Mouse (Mus musculus) limb, embryonic 13.5 days (tissue): ENCODE results near the gene Sh3gl2. TPM values are rescaled to one million over a fixed set of nuclear protein-coding genes. Genes with fewer than 3 reads are reported as not detected.

Experiments
- ATAC-seq: fragments of 200-750 bp; cut with Nextera tagmentation; 2 replicates; pipeline ENCODE4 v1.8.0; 2017; ENCODE audit warnings: low read depth, moderate number of reproducible peaks, moderate TSS enrichment; ENCODE audit not compliant: low FRiP score
- H3K27ac ChIP-seq: fragments of 300-500 bp; sonication (generic); 2 replicates; pipeline ENCODE4 v1.5.1; 2015; ENCODE audit warnings: inconsistent platforms, mild to moderate bottlenecking, moderate library complexity
- H3K27me3 ChIP-seq: fragments of 300-500 bp; sonication (generic); 2 replicates; pipeline ENCODE4 v1.6.1; 2015; ENCODE audit warnings: mild to moderate bottlenecking, inconsistent platforms
- H3K36me3 ChIP-seq: fragments of 300-500 bp; sonication (generic); 2 replicates; pipeline ENCODE4 v1.6.1; 2015; ENCODE audit warnings: inconsistent platforms, mild to moderate bottlenecking, moderate library complexity
- H3K4me1 ChIP-seq: fragments of 300-500 bp; sonication (generic); 2 replicates; pipeline ENCODE4 v1.6.1; 2015; ENCODE audit warnings: inconsistent platforms
- H3K4me2 ChIP-seq: fragments of 300-500 bp; sonication (generic); replicated peaks from 2 replicates; pipeline ENCODE4 v1.6.1; 2015; ENCODE audit warnings: inconsistent platforms, mild to moderate bottlenecking, moderate library complexity
- H3K4me3 ChIP-seq: fragments of 300-500 bp; sonication (generic); 2 replicates; pipeline ENCODE4 v1.5.1; 2015; ENCODE audit warnings: moderate library complexity, mild to moderate bottlenecking, inconsistent platforms
- H3K9ac ChIP-seq: fragments of 300-500 bp; sonication (generic); 2 replicates; pipeline ENCODE4 v1.6.1; 2015; ENCODE audit warnings: mild to moderate bottlenecking, inconsistent platforms
- H3K9me3 ChIP-seq: fragments of 300-500 bp; sonication (generic); 2 replicates; pipeline ENCODE4 v1.6.1; 2016; ENCODE audit warnings: inconsistent platforms
- WGBS: fragments of 180-500 bp; shearing (Covaris S2); methylation state at CpG from one replicate; pipeline ENCODE4 v1.1.7; 2015; 5-methylcytosine and 5-hydroxymethylcytosine counted together
- polyA plus RNA-seq: library from polyadenylated mRNA; unstranded; fragments of >200 nt; fragmentation: Nextera tagmentation; extraction: Ambion mirVana; gene quantifications from 2 replicates; pipeline ENCODE4 v1.2.1, GENCODE M21; 2015

The Sh3gl2 gene
- polyA plus RNA-seq, 1 experiment from 2014 or later = 4.0 TPM

- H3K36me3 ChIP-seq = no peaks in the 10 kb centered on the region
- H3K9me3 ChIP-seq = no peaks in the 10 kb centered on the region
- ATAC-seq = no peak
- WGBS = 49% methylated on average over 7 of the region's 7 CpGs
- no peak overlapping the region for H3K4me3 ChIP-seq
- no peak overlapping the region for H3K27ac ChIP-seq
- H3K27me3 ChIP-seq = no peaks in the 10 kb centered on the region
- no peak overlapping the region for H3K4me2 ChIP-seq
- H3K9ac ChIP-seq = no peak overlapping the region
- H3K4me1 ChIP-seq = peaks cover 6% of the 10 kb centered on the region; the same call in 1 of the 2 replicates
Measured at GRCm38 (mm10) chr4:85591037-85591436, 386.1 kb downstream of the Sh3gl2 start.

GRCm38 (mm10) chr4:85594159-85594558 is 389.2 kb downstream of the Sh3gl2 start:
- no peak overlapping the region for H3K9ac ChIP-seq
- H3K4me3 ChIP-seq = no peak overlapping the region
- no peak for ATAC-seq
- H3K27ac ChIP-seq = no peak overlapping the region
- H3K27me3 ChIP-seq = no peaks in the 10 kb centered on the region
- no peaks in the 10 kb centered on the region for H3K36me3 ChIP-seq
- no peaks in the 10 kb centered on the region for H3K4me1 ChIP-seq
- no peaks in the 10 kb centered on the region for H3K9me3 ChIP-seq
- H3K4me2 ChIP-seq = no peak overlapping the region

GRCm38 (mm10) chr4:85613331-85613730 is 408.4 kb downstream of the Sh3gl2 start:
- H3K9me3 ChIP-seq = no peaks in the 10 kb centered on the region
- ATAC-seq = no peak
- WGBS = 61% methylated on average over 3 of the region's 3 CpGs
- H3K27me3 ChIP-seq = no peaks in the 10 kb centered on the region
- H3K4me3 ChIP-seq = no peak overlapping the region
- no peak overlapping the region for H3K4me2 ChIP-seq
- H3K27ac ChIP-seq = no peak overlapping the region
- no peak overlapping the region for H3K9ac ChIP-seq
- no peaks in the 10 kb centered on the region for H3K36me3 ChIP-seq
- H3K4me1 ChIP-seq = no peaks in the 10 kb centered on the region

- no peak overlapping the region for H3K27ac ChIP-seq
- no peaks in the 10 kb centered on the region for H3K4me1 ChIP-seq
- no peak overlapping the region for H3K4me3 ChIP-seq
- WGBS = 90% methylated on average over 5 of the region's 5 CpGs
- H3K9me3 ChIP-seq = no peaks in the 10 kb centered on the region; the same call in 1 of the 2 replicates
- no peak overlapping the region for H3K4me2 ChIP-seq
- no peaks in the 10 kb centered on the region for H3K36me3 ChIP-seq
- H3K9ac ChIP-seq = no peak overlapping the region
- ATAC-seq = no peak
- no peaks in the 10 kb centered on the region for H3K27me3 ChIP-seq
Measured at GRCm38 (mm10) chr4:85618746-85619145, 413.8 kb downstream of the Sh3gl2 start.

GRCm38 (mm10) chr4:85619261-85619660 is 414.3 kb downstream of the Sh3gl2 start:
- 79% methylated on average over 3 of the region's 3 CpGs for WGBS
- no peak for ATAC-seq
- no peak overlapping the region for H3K9ac ChIP-seq

GRCm38 (mm10) chr4:85629381-85629780 is 424.5 kb downstream of the Sh3gl2 start:
- H3K4me3 ChIP-seq = no peak overlapping the region

More at GRCm38 (mm10) chr4:85619261-85619660, 414.3 kb downstream of the Sh3gl2 start:
- H3K36me3 ChIP-seq = no peaks in the 10 kb centered on the region
- H3K4me3 ChIP-seq = no peak overlapping the region
- no peaks in the 10 kb centered on the region for H3K4me1 ChIP-seq
- no peak overlapping the region for H3K27ac ChIP-seq
- no peaks in the 10 kb centered on the region; the same call in 1 of the 2 replicates for H3K9me3 ChIP-seq
- no peak overlapping the region for H3K4me2 ChIP-seq
- no peaks in the 10 kb centered on the region for H3K27me3 ChIP-seq

GRCm38 (mm10) chr4:85669271-85669670 is 464.3 kb downstream of the Sh3gl2 start:
- Histone ChIP-seq H3K27me3 (peaks cover under 1% of the 10 kb centered on the region; the same call in 1 of the 2 replicates), H3K4me1 (peaks cover 11% of the 10 kb centered on the region; the same call in 1 of the 2 replicates), H3K9me3 (no peaks in the 10 kb centered on the region), H3K9ac (no peak overlapping the region), H3K4me2 (no peak overlapping the region), H3K4me3 (no peak overlapping the region), H3K36me3 (no peaks in the 10 kb centered on the region), H3K27ac (no peak overlapping the region)
- no peak for ATAC-seq
- whole genome bisulfite sequencing = 74% methylated on average over 5 of the region's 5 CpGs

More at GRCm38 (mm10) chr4:85629381-85629780, 424.5 kb downstream of the Sh3gl2 start:
- WGBS = 81% methylated on average over 7 of the region's 7 CpGs
- no peak overlapping the region for H3K9ac ChIP-seq
- no peaks in the 10 kb centered on the region for H3K9me3 ChIP-seq
- H3K4me2 ChIP-seq = no peak overlapping the region
- no peaks in the 10 kb centered on the region for H3K27me3 ChIP-seq
- no peaks in the 10 kb centered on the region for H3K4me1 ChIP-seq
- ATAC-seq = no peak
- no peaks in the 10 kb centered on the region for H3K36me3 ChIP-seq
- no peak overlapping the region for H3K27ac ChIP-seq

- Histone ChIP-seq H3K27ac (no peak overlapping the region), H3K4me3 (no peak overlapping the region), H3K27me3 (no peaks in the 10 kb centered on the region; the same call in 1 of the 2 replicates), H3K36me3 (no peaks in the 10 kb centered on the region), H3K9me3 (no peaks in the 10 kb centered on the region), H3K4me2 (no peak overlapping the region), H3K4me1 (peaks cover 11% of the 10 kb centered on the region; the same call in 1 of the 2 replicates), H3K9ac (no peak overlapping the region)
- no peak for ATAC-seq
- 41% methylated on average over 1 of the region's 1 CpGs for WGBS
Measured at GRCm38 (mm10) chr4:85669735-85670134, 464.8 kb downstream of the Sh3gl2 start.

- H3K9me3 ChIP-seq = no peaks in the 10 kb centered on the region
- H3K4me1 ChIP-seq = peaks cover 11% of the 10 kb centered on the region; the same call in 1 of the 2 replicates
- H3K9ac ChIP-seq = no peak overlapping the region
- H3K36me3 ChIP-seq = no peaks in the 10 kb centered on the region
- no peaks in the 10 kb centered on the region; the same call in 1 of the 2 replicates for H3K27me3 ChIP-seq
- H3K4me2 ChIP-seq = no peak overlapping the region
- no peak overlapping the region for H3K27ac ChIP-seq
- 54% methylated on average over 4 of the region's 4 CpGs for WGBS
- ATAC-seq = no peak
- H3K4me3 ChIP-seq = no peak overlapping the region
Measured at GRCm38 (mm10) chr4:85672290-85672689, 467.4 kb downstream of the Sh3gl2 start.

GRCm38 (mm10) chr4:85677621-85678020 is 472.7 kb downstream of the Sh3gl2 start:
- Histone ChIP-seq H3K4me3 (no peak overlapping the region), H3K27ac (no peak overlapping the region), H3K4me2 (no peak overlapping the region), H3K27me3 (no peaks in the 10 kb centered on the region), H3K4me1 (no peaks in the 10 kb centered on the region), H3K9me3 (no peaks in the 10 kb centered on the region), H3K9ac (no peak overlapping the region), H3K36me3 (no peaks in the 10 kb centered on the region)
- WGBS = 52% methylated on average over 1 of the region's 1 CpGs
- no peak for ATAC-seq

- Histone ChIP-seq H3K9me3 (no peaks in the 10 kb centered on the region), H3K9ac (no peak overlapping the region), H3K4me3 (no peak overlapping the region), H3K27me3 (no peaks in the 10 kb centered on the region), H3K36me3 (no peaks in the 10 kb centered on the region), H3K4me1 (no peaks in the 10 kb centered on the region; the same call in 1 of the 2 replicates), H3K27ac (no peak overlapping the region), H3K4me2 (no peak overlapping the region)
- no peak for ATAC-seq
- WGBS = 81% methylated on average over 4 of the region's 4 CpGs
Measured at GRCm38 (mm10) chr4:85686160-85686559, 481.2 kb downstream of the Sh3gl2 start.
